In the genomic region with DNA sequence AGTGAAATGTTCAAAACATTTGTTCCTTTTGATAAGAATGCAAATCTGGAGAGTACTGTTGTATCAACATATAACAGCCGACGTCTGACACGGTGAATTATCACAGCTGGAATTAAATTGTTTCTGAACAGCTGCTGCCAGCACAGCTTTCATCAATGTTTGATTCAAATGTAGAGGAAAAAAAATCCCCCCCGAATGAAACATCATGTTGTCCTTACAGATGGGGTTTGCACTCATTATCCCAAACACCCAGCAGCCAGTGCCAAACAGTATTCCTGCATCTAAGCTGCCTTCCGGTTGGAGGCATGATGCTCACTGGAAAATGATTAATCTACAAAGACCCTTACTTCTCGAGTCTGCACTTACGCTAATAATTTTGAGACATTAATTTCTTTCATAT, we compare ENCODE assay signal across 17 mouse cellular contexts.
DNase-seq lines count a peak whose midpoint lies in the region; ATAC-seq and TF ChIP-seq lines count a peak whose summit lies in the region.
"Had no signal": no experiment of that assay in that cellular context is flagged by ENCODE, and none has a peak within 500 bp of the region (broad histone marks: within the 10 kb centered on the region; RNA-seq: fewer than 3 reads in every experiment).

No protein-coding gene starts in this region.

- H3K9me3 ChIP-seq in forebrain, embryonic 15.5 days: no peaks in the 10 kb centered on the region
- no peaks in the 10 kb centered on the region for H3K9me3 ChIP-seq in forebrain, embryonic 10.5 days
- no peaks in the 10 kb centered on the region for H3K9me3 ChIP-seq in lung, embryonic 14.5 days (ENCODE audit: low read depth, low read length)
- H3K9me3 ChIP-seq in midbrain, embryonic 12.5 days: no peaks in the 10 kb centered on the region
- H3K9me3 ChIP-seq: embryonic facial prominence, embryonic 15.5 days; intestine, embryonic 15.5 days; limb, embryonic 13.5 days; neural tube, embryonic 12.5 days had no signal

- DNase-seq in forebrain, embryonic 10.5 days (ENCODE audit: extremely low spot score, low spot score): no peak
- DNase-seq in lung, embryonic 14.5 days: peak; percentile 21
- no peak for DNase-seq in lung, postnatal 25 days (ENCODE audit: low spot score)
- no peak for DNase-seq in thymus, postnatal 36 days
- DNase-seq in lung, postnatal 14 days: no peak
- DNase-seq: adrenal gland, adult 2 months; cerebellum, adult 9-11 months; kidney, postnatal 36 days; lung, adult 18-20 months; spleen, adult 18-20 months; thymus, postnatal 25 days had no signal

- 32% methylated on average over 7 of the region's 7 CpGs for WGBS in forebrain, embryonic 15.5 days
- 86% methylated on average over 7 of the region's 7 CpGs for WGBS in forebrain, embryonic 10.5 days
- WGBS in lung, embryonic 14.5 days: 51% methylated on average over 7 of the region's 7 CpGs
- WGBS in midbrain, embryonic 12.5 days: 36% methylated on average over 7 of the region's 7 CpGs

- H3K36me3 ChIP-seq in forebrain, embryonic 15.5 days: peaks cover 4% of the 10 kb centered on the region; the same call in 1 of the 2 replicates
- H3K36me3 ChIP-seq in forebrain, embryonic 10.5 days (replicated peaks): peaks cover 13% of the 10 kb centered on the region
- no peaks in the 10 kb centered on the region for H3K36me3 ChIP-seq in lung, embryonic 14.5 days (ENCODE audit: insufficient read depth)
- peaks cover 11% of the 10 kb centered on the region for H3K36me3 ChIP-seq in midbrain, embryonic 12.5 days
- H3K36me3 ChIP-seq: embryonic facial prominence, embryonic 15.5 days; intestine, embryonic 15.5 days; limb, embryonic 13.5 days had no signal

- no peak overlapping the region for H3K4me3 ChIP-seq in forebrain, embryonic 15.5 days
- no peak overlapping the region for H3K4me3 ChIP-seq in forebrain, embryonic 10.5 days
- no peak overlapping the region for H3K4me3 ChIP-seq in lung, embryonic 14.5 days (ENCODE audit: low read depth, low read length)
- H3K4me3 ChIP-seq in midbrain, embryonic 12.5 days: no peak overlapping the region
- H3K4me3 ChIP-seq: embryonic facial prominence, embryonic 15.5 days; intestine, embryonic 15.5 days; limb, embryonic 13.5 days; neural tube, embryonic 12.5 days had no signal

- TF ChIP-seq CTCF in lung, embryonic 14.5 days (IDR thresholded peaks at IDR 0.05; ENCODE audit: low read depth): no peak

- peaks cover 55% of the 10 kb centered on the region for H3K4me1 ChIP-seq in forebrain, embryonic 15.5 days
- peaks cover 20% of the 10 kb centered on the region for H3K4me1 ChIP-seq in forebrain, embryonic 10.5 days
- H3K4me1 ChIP-seq in lung, embryonic 14.5 days (ENCODE audit: insufficient read depth): no peaks in the 10 kb centered on the region
- H3K4me1 ChIP-seq in midbrain, embryonic 12.5 days: peaks cover 53% of the 10 kb centered on the region
- H3K4me1 ChIP-seq: embryonic facial prominence, embryonic 15.5 days; intestine, embryonic 15.5 days had no signal

- 0 out of 2 replicates have a peak, but pooled peaks have one; percentile 38 for ATAC-seq in forebrain, embryonic 15.5 days (replicated peaks)
- ATAC-seq in lung, embryonic 14.5 days (ENCODE audit: insufficient read depth): no peak
- ATAC-seq in midbrain, embryonic 12.5 days (ENCODE audit: low FRiP score, low read depth): no peak
- ATAC-seq: intestine, embryonic 15.5 days had no signal

- H3K27ac ChIP-seq in forebrain, embryonic 15.5 days (replicated peaks): no peak overlapping the region
- no peak overlapping the region for H3K27ac ChIP-seq in forebrain, embryonic 10.5 days
- H3K27ac ChIP-seq in lung, embryonic 14.5 days (ENCODE audit: low read depth): no peak overlapping the region
- H3K27ac ChIP-seq in midbrain, embryonic 12.5 days (replicated peaks): peak overlapping the region; percentile 58
- H3K27ac ChIP-seq: embryonic facial prominence, embryonic 15.5 days; intestine, embryonic 15.5 days; limb, embryonic 13.5 days; neural tube, embryonic 12.5 days had no signal

- H3K9ac ChIP-seq in forebrain, embryonic 15.5 days (replicated peaks): no peak overlapping the region
- no peak overlapping the region for H3K9ac ChIP-seq in lung, embryonic 14.5 days
- H3K9ac ChIP-seq in midbrain, embryonic 12.5 days (replicated peaks): no peak overlapping the region
- H3K9ac ChIP-seq: embryonic facial prominence, embryonic 15.5 days; intestine, embryonic 15.5 days; limb, embryonic 13.5 days; neural tube, embryonic 12.5 days had no signal

- H3K27me3 ChIP-seq in forebrain, embryonic 15.5 days: peaks cover 6% of the 10 kb centered on the region; the same call in 1 of the 2 replicates
- no peaks in the 10 kb centered on the region for H3K27me3 ChIP-seq in forebrain, embryonic 10.5 days (ENCODE audit: poor library complexity, severe bottlenecking)
- H3K27me3 ChIP-seq in lung, embryonic 14.5 days (ENCODE audit: insufficient read depth, low read length): no peaks in the 10 kb centered on the region
- no peaks in the 10 kb centered on the region for H3K27me3 ChIP-seq in midbrain, embryonic 12.5 days
- H3K27me3 ChIP-seq: embryonic facial prominence, embryonic 15.5 days; intestine, embryonic 15.5 days; neural tube, embryonic 12.5 days had no signal

- no peak overlapping the region for H3K4me2 ChIP-seq in forebrain, embryonic 15.5 days (replicated peaks)
- no peak overlapping the region for H3K4me2 ChIP-seq in lung, embryonic 14.5 days
- no peak overlapping the region for H3K4me2 ChIP-seq in midbrain, embryonic 12.5 days (replicated peaks)
- H3K4me2 ChIP-seq: embryonic facial prominence, embryonic 15.5 days; intestine, embryonic 15.5 days; limb, embryonic 13.5 days; neural tube, embryonic 12.5 days had no signal
